Mouse (Mus musculus) G1E (cell line): Measurements from ENCODE around the gene Phf20. TPM values are rescaled to one million over a fixed set of nuclear protein-coding genes. Genes with fewer than 3 reads are reported as not detected.

Source experiments
- ATAC-seq: 2 replicates; pipeline ENCODE4 v1.8.0; 2016; ENCODE audit warnings: mild to moderate bottlenecking; ENCODE audit not compliant: insufficient number of reproducible peaks, poor library complexity, low FRiP score, severe bottlenecking; ENCODE audit errors: extremely low read depth
- DNase-seq: peaks from one replicate; pipeline ENCODE4 v3.0.0; 2012; ENCODE audit warnings: low spot score
- H3K27me3 ChIP-seq: 2 replicates; pipeline ENCODE4 v1.6.1; 2012; ENCODE audit warnings: mild to moderate bottlenecking, low read length, inconsistent platforms; ENCODE audit not compliant: insufficient read depth
- H3K36me3 ChIP-seq: replicated peaks from 2 replicates; pipeline ENCODE3; 2012; ENCODE audit warnings: mild to moderate bottlenecking, inconsistent platforms
- H3K4me1 ChIP-seq: 2 replicates; pipeline ENCODE4 v1.6.1; 2012; ENCODE audit warnings: low read depth, low read length, inconsistent platforms, mixed read lengths; ENCODE audit not compliant: insufficient read depth
- H3K4me3 ChIP-seq: 2 replicates; pipeline ENCODE4 v1.5.1; 2012; ENCODE audit warnings: low read depth, mild to moderate bottlenecking, inconsistent platforms, low read length, moderate library complexity, mixed read lengths
- H3K9me3 ChIP-seq: replicated peaks from 2 replicates; pipeline ENCODE4 v1.6.1; 2012; ENCODE audit warnings: inconsistent platforms
- CTCF ChIP-seq: IDR thresholded peaks from 2 replicates; pipeline ENCODE4 v1.5.1; 2012; ENCODE audit warnings: low read depth, low read length, inconsistent platforms, mixed read lengths
- GATA1 ChIP-seq: IDR thresholded peaks from 2 replicates; pipeline ENCODE4 v1.6.1; 2012; ENCODE audit warnings: borderline replicate concordance, low read length, inconsistent platforms, mixed read lengths
- GATA2 ChIP-seq: IDR thresholded peaks from 2 replicates; pipeline ENCODE4 v1.6.1; 2012; ENCODE audit warnings: low read depth, low read length, inconsistent platforms, borderline replicate concordance
- POLR2AphosphoS5 ChIP-seq: IDR thresholded peaks from 2 replicates; pipeline ENCODE4 v1.6.1; 2012; ENCODE audit warnings: low read depth, low read length, inconsistent platforms; ENCODE audit not compliant: insufficient replicate concordance
- TAL1 ChIP-seq: conservative IDR thresholded peaks from 2 replicates; pipeline ENCODE4 v1.6.1; 2012; ENCODE audit warnings: low read depth, low read length, inconsistent platforms, mixed read lengths
- polyA plus RNA-seq: library from polyadenylated mRNA; stranded (reverse); fragments of >175 nt; gene quantifications from 2 replicates; pipeline ENCODE4 v1.2.3, GENCODE M21; 2012
- total RNA-seq, 2 experiments: library from RNA; stranded (forward) in 1 of 2; stranded (reverse) in 1 of 2; fragments of 200-1000 nt in 1 of 2; fragments of >200 nt in 1 of 2; fragmentation: Nextera tagmentation in 1 of 2; gene quantifications; 2 replicates each; pipeline ENCODE4 v1.2.3; 2014 to 2017

The Phf20 gene
- total and polyA plus RNA-seq, 3 experiments: 37.8 to 63.9 (median 45.8) TPM

- ATAC-seq: no peak
- Histone ChIP-seq H3K4me1 (peaks cover 2% of the 10 kb centered on the region; the same call in 1 of the 2 replicates), H3K9me3 (no peaks in the 10 kb centered on the region), H3K36me3 (no peaks in the 10 kb centered on the region), H3K4me3 (no peak overlapping the region), H3K27me3 (no peaks in the 10 kb centered on the region)
- TF ChIP-seq TAL1 (no peak), GATA2 (no peak)
- DNase-seq: no peak
These were observed 6.0 kb upstream of the Phf20 start for GRCm38 (mm10) chr2:156190004-156190896.

DNA sequence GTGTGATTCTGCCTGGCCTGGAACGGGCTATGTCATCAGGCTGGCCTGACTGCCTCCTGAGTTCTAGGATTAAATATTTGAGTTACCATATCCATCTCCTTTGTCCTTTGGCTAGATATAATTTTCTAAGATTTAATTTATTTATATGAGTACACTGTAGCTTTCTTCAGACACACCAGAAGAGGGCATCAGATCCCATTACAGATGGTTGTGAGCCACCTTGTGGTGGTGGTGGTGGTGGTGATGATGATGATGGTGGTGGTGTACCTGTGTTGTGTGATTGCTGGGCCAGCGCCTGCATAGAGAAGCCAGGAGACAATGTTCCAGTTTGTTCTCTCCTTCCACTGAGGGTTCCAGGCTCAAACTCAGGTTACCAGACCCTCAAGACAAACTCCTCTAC, 4.7 kb upstream of the Phf20 start:
- Histone ChIP-seq H3K4me3 (no peak overlapping the region), H3K4me1 (peaks cover 10% of the 10 kb centered on the region), H3K36me3 (no peaks in the 10 kb centered on the region), H3K9me3 (no peaks in the 10 kb centered on the region), H3K27me3 (no peaks in the 10 kb centered on the region)
- no peak for TF ChIP-seq POLR2AphosphoS5
- TF ChIP-seq TAL1: no peak
- no peak for TF ChIP-seq GATA2
- TF ChIP-seq GATA1: no peak
- no peak for TF ChIP-seq CTCF
- no peak for ATAC-seq
- no peak for DNase-seq

DNA sequence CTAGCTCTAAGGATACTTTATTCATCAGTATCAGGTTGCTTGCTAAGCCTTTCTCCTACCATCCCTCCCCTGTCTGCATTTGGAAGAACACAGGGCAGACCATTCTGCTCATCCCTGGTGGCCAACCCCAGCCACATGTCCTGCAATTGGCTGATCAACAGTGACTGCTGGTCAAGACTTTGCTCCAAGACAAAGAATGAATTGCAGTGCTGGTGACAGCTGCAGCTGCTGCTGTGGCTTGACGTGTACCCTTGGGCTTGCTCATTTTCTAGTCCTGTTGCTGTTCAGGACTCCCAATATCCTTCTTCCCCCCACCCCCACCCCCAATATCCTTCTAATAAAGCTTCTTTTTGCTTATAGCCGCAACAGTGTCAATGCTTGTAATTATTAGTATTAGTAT, 4.2 kb upstream of the Phf20 start:
- DNase-seq (no peak), ATAC-seq (no peak)
- H3K27me3 ChIP-seq: no peaks in the 10 kb centered on the region
- peaks cover 12% of the 10 kb centered on the region for H3K4me1 ChIP-seq
- no peaks in the 10 kb centered on the region for H3K36me3 ChIP-seq
- H3K9me3 ChIP-seq: no peaks in the 10 kb centered on the region
- H3K4me3 ChIP-seq: no peak overlapping the region
- TF ChIP-seq TAL1 (no peak), CTCF (no peak), GATA2 (no peak), POLR2AphosphoS5 (no peak)

DNA sequence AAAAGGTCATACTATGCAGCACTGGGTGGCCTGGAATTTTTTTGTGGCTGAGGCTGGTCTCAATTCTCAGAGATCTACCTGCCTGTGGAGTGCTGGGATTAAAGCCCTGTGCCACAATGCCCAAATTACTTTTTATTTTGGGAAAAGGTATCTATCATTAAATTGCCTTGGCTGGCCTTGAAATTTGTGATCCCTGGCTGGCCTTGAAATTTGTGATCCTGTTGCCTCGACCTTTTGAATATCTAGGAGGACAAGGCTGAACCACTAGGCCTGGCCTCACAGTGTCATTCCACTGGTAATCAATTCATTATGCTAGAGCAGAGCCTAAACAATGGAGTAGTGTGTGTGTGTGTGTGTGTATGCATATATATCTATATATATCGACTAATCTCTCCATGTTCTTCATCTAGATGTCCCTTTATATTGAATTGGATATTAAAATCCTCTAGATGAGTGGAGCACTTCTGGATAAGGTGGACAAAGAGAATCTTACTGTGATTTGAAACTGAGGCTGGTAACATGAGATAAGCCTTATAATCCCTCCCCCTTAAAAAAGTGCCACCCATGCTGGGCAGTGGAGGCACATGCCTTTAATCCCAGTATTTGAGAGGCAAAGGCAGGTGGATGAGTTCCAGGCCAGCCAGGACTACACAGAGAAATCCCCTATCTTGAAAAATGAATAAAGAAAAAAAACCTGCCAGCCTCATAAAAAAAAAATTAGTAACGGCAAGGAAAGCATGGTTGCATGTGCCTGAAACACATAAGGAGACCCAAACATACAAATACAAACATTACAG, 3.0 kb upstream of the Phf20 start:
- peaks cover under 1% of the 10 kb centered on the region for H3K36me3 ChIP-seq
- ATAC-seq: no peak

GRCm38 (mm10) chr2:156194571-156194970, 1.7 kb upstream of the Phf20 start:
- no peak overlapping the region for H3K4me3 ChIP-seq
- no peak for DNase-seq
- TF ChIP-seq TAL1 (no peak), POLR2AphosphoS5 (no peak), GATA1 (no peak), CTCF (no peak), GATA2 (no peak)
- peaks cover 12% of the 10 kb centered on the region for H3K36me3 ChIP-seq
- no peaks in the 10 kb centered on the region for H3K9me3 ChIP-seq
- H3K27me3 ChIP-seq: no peaks in the 10 kb centered on the region
- no peak for ATAC-seq
- peaks cover 30% of the 10 kb centered on the region for H3K4me1 ChIP-seq

More for the DNA sequence above, 3.0 kb upstream of the Phf20 start:
- Histone ChIP-seq H3K9me3 (no peaks in the 10 kb centered on the region), H3K4me3 (no peak overlapping the region), H3K27me3 (no peaks in the 10 kb centered on the region), H3K4me1 (peaks cover 19% of the 10 kb centered on the region)
- no peak for DNase-seq
- TF ChIP-seq GATA2: no peak
- TF ChIP-seq TAL1: no peak
- no peak for TF ChIP-seq GATA1
- no peak for TF ChIP-seq CTCF
- TF ChIP-seq POLR2AphosphoS5: no peak
